Mouse (Mus musculus): ENCODE results near the gene Meis3. TPM values are rescaled to one million over a fixed set of nuclear protein-coding genes. Genes with fewer than 3 reads are reported as not detected.

Meis3 gene
- total RNA-seq (2021), result 10 to 100 TPM; 36.1 to 44.0 TPM

- peak in 1 of 2 experiments; percentile 60 for DNase-seq
Observed at GRCm38 (mm10) chr7:16174597-16175541, at the start of gene Meis3. Gene Meis3, plus strand, starts transcription at chr7:16175090.

- no peak for DNase-seq
Observed at GRCm38 (mm10) chr7:16125829-16126228, 49.1 kb upstream of the Meis3 start.

- no peak for DNase-seq
Observed at GRCm38 (mm10) chr7:16128344-16128743, 46.5 kb upstream of the Meis3 start.

- DNase-seq, result no peak
Observed at GRCm38 (mm10) chr7:16128899-16129298, 46.0 kb upstream of the Meis3 start.

GRCm38 (mm10) chr7:16129421-16129845 lies 45.5 kb upstream of the Meis3 start, which contains the start of gene Slc8a2:
Gene Slc8a2, plus strand, starts transcription at chr7:16129826.
- DNase-seq, result peak; percentile 85 to 86

GRCm38 (mm10) chr7:16129846-16130691 lies 44.8 kb upstream of the Meis3 start:
- peak; percentile 64 to 76 for DNase-seq

GRCm38 (mm10) chr7:16130956-16131634 lies 43.8 kb upstream of the Meis3 start:
- no peak for DNase-seq

- no peak for DNase-seq
Observed at GRCm38 (mm10) chr7:16132161-16132581, 42.7 kb upstream of the Meis3 start.

GRCm38 (mm10) chr7:16132926-16133325 lies 42.0 kb upstream of the Meis3 start:
- no peak for DNase-seq

- DNase-seq, result no peak
Observed at GRCm38 (mm10) chr7:16133691-16134090, 41.2 kb upstream of the Meis3 start.

GRCm38 (mm10) chr7:16134951-16135392 lies 39.9 kb upstream of the Meis3 start:
- no peak for DNase-seq

GRCm38 (mm10) chr7:16146489-16147410 lies 28.1 kb upstream of the Meis3 start:
- DNase-seq, result peak; percentile 70 to 74

GRCm38 (mm10) chr7:16147643-16148042 lies 27.2 kb upstream of the Meis3 start:
- DNase-seq, result no peak

GRCm38 (mm10) chr7:16149241-16149640 lies 25.6 kb upstream of the Meis3 start:
- peak; percentile 82 to 85 for DNase-seq

- DNase-seq, result no peak
Observed at GRCm38 (mm10) chr7:16150191-16151145, 24.4 kb upstream of the Meis3 start.

- no peak for DNase-seq
Observed at GRCm38 (mm10) chr7:16153522-16153921, 21.4 kb upstream of the Meis3 start.

GRCm38 (mm10) chr7:16155132-16155872 lies 19.6 kb upstream of the Meis3 start:
- DNase-seq, result no peak

- DNase-seq, result no peak
Observed at GRCm38 (mm10) chr7:16156105-16156714, 18.7 kb upstream of the Meis3 start.

GRCm38 (mm10) chr7:16158735-16159134 lies 16.2 kb upstream of the Meis3 start:
- DNase-seq, result no peak
